Mouse (Mus musculus): Measurements from ENCODE around the gene Gm49366.

DNA sequence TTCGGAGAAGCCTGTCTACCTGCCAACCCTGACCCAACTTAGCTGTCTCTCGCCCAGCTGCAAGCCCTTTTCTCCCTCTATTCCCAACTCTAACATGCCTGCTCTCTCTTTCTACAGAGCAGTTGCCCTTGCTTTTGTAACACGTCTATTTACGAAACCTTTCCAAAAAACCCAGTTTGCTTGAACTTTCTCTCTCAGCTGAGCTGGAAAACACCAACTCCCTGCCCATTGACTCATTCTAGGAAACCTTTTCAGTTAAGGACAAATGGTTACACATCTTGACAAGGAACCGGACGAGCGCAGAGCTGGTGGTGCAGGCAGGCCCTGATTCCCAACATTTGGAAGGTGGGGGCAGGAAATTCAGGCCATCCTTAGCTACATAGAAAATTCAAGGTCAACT, 13.9 kb downstream of the Gm49366 start:
- no peak for TF ChIP-seq POLR2A (IDR thresholded peaks at IDR 0.05; ENCODE audit: control insufficient read depth, low read depth, low read length)
- TF ChIP-seq CTCF (IDR thresholded peaks at IDR 0.05; ENCODE audit: control insufficient read depth, insufficient read depth, insufficient replicate concordance, low read depth, low read length): no peak
